Mouse (Mus musculus): ENCODE results near the gene Hoxa2.

Gene Hoxa2

DNA sequence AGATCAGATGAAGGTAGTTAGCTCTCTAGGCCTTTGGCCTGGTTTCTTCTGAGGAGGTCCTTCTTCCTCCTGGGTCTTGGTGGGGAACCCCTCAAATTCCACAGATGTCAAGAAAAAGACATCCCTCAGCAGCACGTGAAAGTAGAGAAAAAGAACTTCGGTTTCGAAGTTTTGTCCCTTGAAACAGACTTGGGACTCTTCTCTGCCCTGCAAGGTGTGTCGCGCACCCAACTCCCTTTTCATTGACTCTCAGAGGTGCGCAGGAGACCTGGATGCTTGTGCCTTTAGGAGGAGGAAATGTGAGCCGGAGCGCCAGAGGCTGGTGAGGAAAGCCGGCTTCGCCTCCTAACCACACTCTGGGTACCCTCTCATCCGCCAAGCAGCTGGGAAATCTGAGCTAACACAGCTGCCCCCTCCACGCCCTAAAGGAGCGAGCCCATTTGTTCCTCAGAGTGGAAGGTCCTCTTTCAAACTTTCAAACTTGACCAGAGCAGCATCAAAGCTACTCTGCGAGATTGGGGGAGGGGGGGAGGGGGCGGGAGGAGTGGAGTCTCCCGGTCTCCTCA, 14.1 kb downstream of the Hoxa2 start:
- no peak for DNase-seq (ENCODE audit: low read depth, low spot score)

GRCm38 (mm10) chr6:52139115-52139514, 25.5 kb downstream of the Hoxa2 start:
- no peak for DNase-seq (ENCODE audit: low read depth, low spot score)

- DNase-seq (ENCODE audit: low read depth, low spot score): peak; percentile 67
These were observed 26.1 kb downstream of the Hoxa2 start for GRCm38 (mm10) chr6:52138576-52138975.

DNA sequence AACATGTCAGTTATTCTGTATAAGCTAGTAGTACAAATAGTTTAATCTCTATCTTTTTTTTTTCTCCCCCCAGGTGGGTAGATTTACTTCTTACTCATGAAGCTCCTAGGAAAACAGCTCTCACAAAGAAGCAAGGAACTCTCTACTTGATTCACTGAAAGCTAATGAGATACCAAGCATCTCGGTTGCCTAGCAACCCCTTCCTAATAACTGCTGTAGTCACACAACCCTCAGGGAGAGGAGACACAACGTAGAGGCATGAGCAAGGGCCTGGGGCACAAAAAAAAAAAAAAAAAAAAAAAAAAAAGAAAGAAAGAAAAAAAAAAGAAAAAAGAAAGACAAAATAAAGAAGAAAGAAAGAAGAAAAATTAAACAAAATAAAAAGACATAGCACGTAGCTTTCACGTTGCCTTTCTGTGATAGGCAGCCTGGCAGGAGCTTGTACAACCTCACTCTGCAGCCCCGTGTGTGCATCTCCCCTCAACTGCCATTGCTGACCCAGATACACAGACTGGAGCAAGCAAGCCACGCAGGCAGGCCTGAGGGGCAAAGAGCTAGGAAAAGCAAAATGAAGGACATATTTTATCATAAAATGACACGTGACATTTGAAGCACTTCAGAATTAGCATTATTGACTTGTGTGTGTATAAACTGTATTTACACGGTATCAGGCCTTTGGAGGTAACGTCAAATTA, 26.6 kb downstream of the Hoxa2 start:
- DNase-seq (ENCODE audit: low read depth, low spot score): peak; percentile 40

DNA sequence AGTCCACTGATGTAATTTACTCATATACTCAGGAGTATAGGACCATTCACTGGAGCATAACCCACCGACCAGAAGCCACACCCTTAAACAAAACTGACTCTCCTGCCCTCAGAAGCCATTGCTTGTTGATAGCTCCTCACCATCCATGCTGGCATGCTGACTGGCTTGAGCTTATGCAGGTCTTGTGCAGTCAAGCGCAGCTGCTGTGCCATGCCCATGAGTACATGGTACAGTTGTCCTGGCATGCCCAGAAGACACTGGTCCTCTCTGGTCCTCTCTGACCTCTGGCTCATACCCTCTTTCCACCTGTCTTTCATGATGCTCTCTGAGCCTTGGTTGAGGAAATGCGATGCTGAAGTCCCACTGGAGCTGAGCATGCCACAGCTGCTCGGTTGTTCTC, 41.0 kb downstream of the Hoxa2 start:
- no peak for DNase-seq (ENCODE audit: low read depth, low spot score)

DNA sequence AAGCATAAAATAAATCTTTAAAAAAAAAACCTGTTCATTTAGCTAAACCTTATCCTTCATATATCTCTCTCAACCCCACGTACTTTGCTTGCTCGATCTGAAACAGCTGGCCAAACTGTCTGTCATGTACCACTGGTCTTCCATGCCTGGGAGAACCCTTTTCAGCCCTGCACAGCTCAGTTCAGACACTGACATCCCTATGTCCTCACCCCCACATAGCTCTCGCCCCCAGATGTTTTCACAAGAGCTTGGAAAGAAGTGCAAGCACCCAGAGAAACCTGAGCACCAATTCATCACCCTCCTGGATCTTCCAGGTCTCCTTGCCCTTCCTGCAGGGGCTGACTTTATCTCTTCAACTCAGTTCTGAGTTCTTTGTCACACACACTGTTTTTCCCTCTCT, 43.5 kb downstream of the Hoxa2 start:
- DNase-seq (ENCODE audit: low read depth, low spot score): no peak

DNA sequence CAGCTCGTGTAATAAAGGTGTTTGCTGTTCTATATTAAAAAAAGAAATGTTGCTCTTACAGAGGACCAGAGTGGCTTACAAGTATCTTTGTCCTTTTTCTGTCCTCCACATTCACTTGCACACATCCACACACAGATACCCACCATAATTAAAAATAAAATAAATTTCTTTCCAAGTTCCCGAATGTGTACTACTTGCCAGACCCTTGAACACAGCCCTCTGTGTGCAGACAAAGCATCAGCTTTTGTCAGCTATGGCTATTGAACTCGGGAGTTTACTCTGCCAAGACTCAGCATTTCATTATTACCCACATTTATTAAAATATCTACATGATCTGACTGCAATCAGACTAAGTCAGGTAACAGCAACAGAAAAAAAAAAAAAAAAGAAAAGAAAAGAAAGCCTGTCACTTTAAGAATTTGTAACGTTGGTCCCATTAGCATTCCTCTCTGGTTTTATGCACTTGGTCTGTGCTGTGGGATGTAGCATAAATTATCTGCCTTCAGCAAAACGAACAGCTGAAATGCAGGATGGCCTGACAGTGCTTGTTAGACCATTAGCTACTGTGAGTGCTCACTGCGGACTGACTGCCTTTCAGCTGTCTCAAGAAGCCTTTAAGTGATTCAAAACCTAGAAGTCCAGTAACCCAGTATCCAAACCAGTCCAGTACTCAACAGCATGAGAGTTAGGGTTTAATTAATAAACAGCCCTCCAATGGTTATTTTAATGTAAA, 45.6 kb downstream of the Hoxa2 start:
- no peak for DNase-seq (ENCODE audit: low read depth, low spot score)

DNA sequence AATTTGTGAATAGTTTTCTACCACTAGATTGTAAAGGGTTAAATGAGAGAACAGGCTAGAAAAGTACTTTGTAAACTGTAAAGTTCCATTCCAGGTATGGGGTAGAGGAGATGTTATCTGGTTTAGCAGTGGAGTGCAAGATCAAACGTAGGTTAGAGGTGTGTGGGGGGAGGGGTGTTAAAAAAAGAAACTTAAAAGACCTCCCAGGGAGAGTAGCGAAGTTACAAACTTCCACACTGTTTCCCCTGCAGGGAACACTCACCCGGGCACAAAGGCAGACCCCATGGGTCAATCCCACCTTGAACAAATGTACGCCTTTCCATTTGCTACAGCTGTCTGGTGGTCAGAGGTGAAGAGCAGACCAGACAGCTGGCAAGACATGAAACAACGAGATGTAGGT, 48.7 kb downstream of the Hoxa2 start:
- peak; percentile 57 for DNase-seq (ENCODE audit: low read depth, low spot score)
